Mouse (Mus musculus) intestine, postnatal 0 days (tissue): ENCODE measurements around the gene Nfe2l2. TPM values are rescaled to one million over a fixed set of nuclear protein-coding genes. Genes with fewer than 3 reads are reported as not detected.
"Not testable (repeated sequence)": the region's sequence is repeated elsewhere in the genome, so short reads cannot be mapped to it uniquely, and the experiment has no call there.

ENCODE experiments used
- ATAC-seq: fragments of 200-750 bp; cut with Nextera tagmentation; 2 replicates; pipeline ENCODE4 v1.8.0; 2017; ENCODE audit warnings: mild to moderate bottlenecking, moderate TSS enrichment, moderate library complexity
- H3K27ac ChIP-seq: fragments of 300-500 bp; sonication (generic); 2 replicates; pipeline ENCODE4 v1.5.1; 2014; ENCODE audit warnings: mild to moderate bottlenecking, low read depth, low read length, moderate library complexity
- H3K27me3 ChIP-seq: fragments of 300-500 bp; sonication (generic); replicated peaks from 2 replicates; pipeline ENCODE4 v1.6.1; 2014; ENCODE audit warnings: low read length, mixed read lengths; ENCODE audit not compliant: control insufficient read depth, insufficient read depth
- H3K36me3 ChIP-seq: fragments of 300-500 bp; sonication (generic); 2 replicates; pipeline ENCODE4 v1.6.1; 2014; ENCODE audit warnings: mild to moderate bottlenecking, moderate library complexity; ENCODE audit not compliant: control insufficient read depth, insufficient read depth
- H3K4me1 ChIP-seq: fragments of 300-500 bp; sonication (generic); replicated peaks from 2 replicates; pipeline ENCODE4 v1.6.1; 2014; ENCODE audit warnings: antibody characterized with exemption, low read length, mixed read lengths; ENCODE audit not compliant: control insufficient read depth, insufficient read depth
- H3K4me2 ChIP-seq: fragments of 300-500 bp; sonication (generic); replicated peaks from 2 replicates; pipeline ENCODE4 v1.6.1; 2014; ENCODE audit warnings: low read depth, mild to moderate bottlenecking, moderate library complexity
- H3K4me3 ChIP-seq: fragments of 300-500 bp; sonication (generic); 2 replicates; pipeline ENCODE4 v1.5.1; 2014; ENCODE audit warnings: low read depth, low read length
- H3K9ac ChIP-seq: fragments of 300-500 bp; sonication (generic); 2 replicates; pipeline ENCODE4 v1.6.1; 2014; ENCODE audit warnings: mild to moderate bottlenecking, low read depth, low read length
- H3K9me3 ChIP-seq: fragments of 300-500 bp; sonication (generic); 2 replicates; pipeline ENCODE4 v1.6.1; 2016; ENCODE audit warnings: mixed run types; ENCODE audit not compliant: control insufficient read depth
- CTCF ChIP-seq: sonication (generic); IDR thresholded peaks from 2 replicates; pipeline ENCODE4 v1.5.1; 2016; ENCODE audit warnings: low read depth, mild to moderate bottlenecking, control low read depth, antibody characterized with exemption, moderate library complexity
- WGBS: fragments of 180-500 bp; shearing (Covaris S2); extraction: QIAGEN DNeasy Blood & Tissue Kit; methylation state at CpG from one replicate; pipeline ENCODE4 v1.1.7; 2014; 5-methylcytosine and 5-hydroxymethylcytosine counted together
- polyA plus RNA-seq: library from polyadenylated mRNA; unstranded; fragments of >200 nt; fragmentation: Nextera tagmentation; extraction: Ambion mirVana; gene quantifications from 2 replicates; pipeline ENCODE4 v1.2.1, GENCODE M21; 2015

The Nfe2l2 gene
- polyA plus RNA-seq, 1 experiment from 2014 or later: 93.6 TPM

DNA sequence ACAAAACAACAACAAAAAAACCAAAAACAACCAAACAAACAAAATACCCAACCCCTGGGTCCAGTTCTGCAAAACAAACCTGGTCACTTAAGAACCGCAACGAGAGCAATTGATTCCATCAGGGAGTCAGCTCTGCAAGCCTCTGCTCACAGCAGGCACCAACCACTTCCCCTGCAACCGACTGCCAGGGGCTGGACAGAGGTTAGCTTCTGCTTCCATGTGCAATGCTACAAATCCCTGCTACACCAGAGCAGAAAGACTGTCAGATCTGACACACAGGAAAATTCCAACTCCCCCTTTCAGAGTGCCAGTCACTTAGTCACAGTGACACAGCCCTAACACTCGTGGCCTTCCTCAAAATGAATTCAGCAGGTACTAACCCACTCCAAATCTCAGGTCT is 6.4 kb downstream of the Nfe2l2 start:
- ATAC-seq: no peak
- Histone ChIP-seq H3K27ac (peak overlapping the region; percentile 79), H3K9ac (no peak overlapping the region), H3K36me3 (no peaks in the 10 kb centered on the region; the same call in 1 of the 2 replicates), H3K27me3 (no peaks in the 10 kb centered on the region), H3K4me1 (peaks cover 23% of the 10 kb centered on the region), H3K9me3 (no peaks in the 10 kb centered on the region), H3K4me3 (no peak overlapping the region), H3K4me2 (peak overlapping the region; percentile 14)
- 29% methylated on average over 4 of the region's 4 CpGs for WGBS
- TF ChIP-seq CTCF: no peak

GRCm38 (mm10) chr2:75697222-75697621 is 7.2 kb downstream of the Nfe2l2 start:
- Histone ChIP-seq H3K4me3 (no peak overlapping the region), H3K36me3 (no peaks in the 10 kb centered on the region; the same call in 1 of the 2 replicates), H3K4me2 (peak overlapping the region; percentile 52), H3K9ac (no peak overlapping the region), H3K27ac (peak overlapping the region; percentile 79), H3K27me3 (no peaks in the 10 kb centered on the region), H3K9me3 (no peaks in the 10 kb centered on the region), H3K4me1 (peaks cover 23% of the 10 kb centered on the region)
- peak; percentile 83 for ATAC-seq
- TF ChIP-seq CTCF: no peak
- 33% methylated on average over 3 of the region's 3 CpGs for WGBS

DNA sequence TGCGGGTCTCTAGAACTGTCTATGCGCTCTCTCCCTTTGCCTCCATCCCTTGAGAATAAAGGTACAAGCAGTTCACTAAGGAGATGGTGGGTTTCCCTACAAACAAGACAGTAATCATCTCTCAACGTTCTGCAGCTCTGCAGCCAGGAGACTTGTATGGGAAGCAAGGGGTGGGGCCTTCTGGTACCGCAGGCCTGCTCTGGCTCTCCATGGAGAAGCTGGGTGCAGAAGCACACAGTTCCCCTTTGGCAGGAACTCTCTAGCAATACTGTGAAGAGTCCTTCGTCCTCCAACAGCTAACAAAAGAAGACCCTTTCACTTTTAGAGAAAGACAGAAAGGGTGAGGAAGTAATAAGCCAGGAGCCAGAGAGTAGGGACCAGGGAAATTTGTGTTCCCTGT is 8.1 kb downstream of the Nfe2l2 start:
- H3K9ac ChIP-seq: no peak overlapping the region
- peak overlapping the region; percentile 52 for H3K4me2 ChIP-seq
- ATAC-seq: no peak
- no peaks in the 10 kb centered on the region for H3K9me3 ChIP-seq
- no peak for TF ChIP-seq CTCF
- no peak overlapping the region for H3K4me3 ChIP-seq
- H3K27ac ChIP-seq: peak overlapping the region; percentile 79
- 33% methylated on average over 5 of the region's 5 CpGs for WGBS
- H3K36me3 ChIP-seq: peaks cover 3% of the 10 kb centered on the region; the same call in 1 of the 2 replicates
- peaks cover 26% of the 10 kb centered on the region for H3K4me1 ChIP-seq
- H3K27me3 ChIP-seq: no peaks in the 10 kb centered on the region

DNA sequence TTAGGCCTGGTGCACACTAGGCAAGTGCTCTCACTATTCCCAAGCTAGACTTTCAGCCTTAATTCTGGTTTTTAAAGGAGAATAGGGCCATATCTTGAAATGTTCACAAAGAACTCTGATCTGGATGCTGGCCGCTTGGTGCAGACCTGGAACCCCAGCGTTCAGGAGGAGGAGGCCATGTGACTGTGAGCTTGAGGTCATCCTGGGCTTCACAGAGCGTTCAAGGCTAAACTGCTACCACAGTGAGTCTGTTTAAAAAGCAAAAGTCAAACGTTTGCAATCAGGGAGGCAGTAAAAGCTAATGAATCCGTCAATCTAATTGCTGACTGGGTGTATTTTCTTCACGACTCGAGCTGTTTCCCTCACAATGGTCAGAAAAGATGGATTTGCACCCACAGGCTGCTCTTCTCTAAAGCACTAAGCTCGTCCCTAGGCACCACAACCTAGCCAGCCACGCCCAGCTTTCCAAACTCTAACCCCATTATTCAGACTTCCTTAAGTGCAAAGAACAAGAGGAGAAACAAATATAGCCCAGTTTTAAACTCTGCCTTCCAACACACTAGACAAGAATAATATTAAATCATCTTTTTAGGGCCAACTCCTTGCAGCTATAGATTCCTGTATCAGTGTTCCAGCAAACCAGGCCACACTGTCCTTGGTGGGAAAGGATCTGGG is 8.6 kb downstream of the Nfe2l2 start:
- H3K27me3 ChIP-seq: no peaks in the 10 kb centered on the region
- H3K36me3 ChIP-seq: peaks cover 3% of the 10 kb centered on the region; the same call in 1 of the 2 replicates
- peak overlapping the region; percentile 52 for H3K4me2 ChIP-seq
- 24% methylated on average over 9 of the region's 9 CpGs for WGBS
- no peak for TF ChIP-seq CTCF
- peaks cover 26% of the 10 kb centered on the region for H3K4me1 ChIP-seq
- H3K4me3 ChIP-seq: no peak overlapping the region
- no peaks in the 10 kb centered on the region for H3K9me3 ChIP-seq
- H3K27ac ChIP-seq: peak overlapping the region; percentile 35; the same call in 1 of the 2 replicates
- ATAC-seq: no peak
- H3K9ac ChIP-seq: no peak overlapping the region

DNA sequence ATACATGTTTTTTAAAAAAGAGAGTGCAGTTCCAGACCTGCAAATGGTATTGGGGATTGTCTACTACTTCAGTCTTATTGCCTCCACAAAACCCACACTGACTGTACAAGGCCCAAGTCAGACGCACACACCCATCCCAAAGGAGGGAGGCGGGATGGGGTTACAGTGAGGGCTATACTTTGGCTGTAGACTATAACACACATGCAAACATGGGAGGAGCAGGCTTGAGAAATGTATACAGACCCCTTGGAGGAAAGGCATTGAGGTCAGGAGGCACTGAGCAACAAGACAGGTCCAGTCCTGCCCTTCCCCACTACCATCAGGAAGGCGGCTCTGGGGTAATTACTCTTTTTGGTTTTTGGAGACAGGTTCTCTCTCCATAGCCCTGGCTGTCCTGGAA is 9.5 kb downstream of the Nfe2l2 start:
- not testable (repeated sequence) for ATAC-seq

GRCm38 (mm10) chr2:75692369-75692768 is 12.1 kb downstream of the Nfe2l2 start:
- WGBS: 84% methylated on average over 6 of the region's 6 CpGs
- H3K4me2 ChIP-seq: no peak overlapping the region
- no peak for TF ChIP-seq CTCF

More for the DNA sequence above, 9.5 kb downstream of the Nfe2l2 start:
- H3K4me3 ChIP-seq, H3K27me3 ChIP-seq, H3K9me3 ChIP-seq, H3K36me3 ChIP-seq, H3K9ac ChIP-seq, H3K27ac ChIP-seq, H3K4me2 ChIP-seq: not testable (repeated sequence)
- 62% methylated on average over 3 of the region's 3 CpGs for WGBS
- H3K4me1 ChIP-seq: peaks cover 26% of the 10 kb centered on the region

More at GRCm38 (mm10) chr2:75692369-75692768, 12.1 kb downstream of the Nfe2l2 start:
- Histone ChIP-seq H3K4me1 (peaks cover 21% of the 10 kb centered on the region), H3K27me3 (no peaks in the 10 kb centered on the region), H3K4me3 (no peak overlapping the region), H3K9ac (no peak overlapping the region), H3K36me3 (peaks cover 14% of the 10 kb centered on the region; the same call in 1 of the 2 replicates), H3K27ac (peak overlapping the region; percentile 8; the same call in 1 of the 2 replicates), H3K9me3 (no peaks in the 10 kb centered on the region)
- ATAC-seq: no peak
